Mouse (Mus musculus): ENCODE data around the gene Vmn1r218.
"Not testable (repeated sequence)": the region's sequence is repeated elsewhere in the genome, so short reads cannot be mapped to it uniquely, and the experiment has no call there.

Gene Vmn1r218

DNA sequence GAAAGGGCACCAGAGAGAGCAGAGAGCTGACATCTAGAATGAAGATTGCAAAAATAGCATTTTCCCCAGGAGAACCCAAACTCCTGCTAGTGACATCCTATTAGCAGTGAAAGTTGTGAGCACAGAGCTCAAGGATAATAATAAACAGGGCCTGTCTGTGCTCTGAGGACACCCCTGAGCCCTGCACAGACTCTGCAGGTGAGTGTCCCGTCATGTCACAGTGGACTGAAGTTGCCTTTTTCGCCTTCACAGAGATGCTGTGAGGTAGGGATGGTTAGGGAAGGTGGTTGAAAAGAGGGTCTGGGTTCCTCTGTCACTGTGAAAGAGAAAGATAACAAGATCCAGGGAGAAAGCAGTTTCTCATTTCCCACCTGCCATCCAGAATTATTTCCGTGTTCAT, at the start of gene Vmn1r218:
Vmn1r218 (plus strand) TSS at position 57 of the 400 bp plus-strand sequence.
- no peak for DNase-seq

- no peak for DNase-seq
Observed at GRCm38 (mm10) chr13:23094386-23094785, 38.6 kb upstream of the Vmn1r218 start.

GRCm38 (mm10) chr13:23118126-23118525, 14.8 kb upstream of the Vmn1r218 start, which contains the start of gene Vmn1r217:
Gene Vmn1r217 (minus strand): TSS chr13:23118226.
- not testable (repeated sequence) for DNase-seq

GRCm38 (mm10) chr13:23120611-23121010, 12.3 kb upstream of the Vmn1r218 start:
- no peak for DNase-seq

GRCm38 (mm10) chr13:23133501-23133900, 546 bp downstream of the Vmn1r218 start:
- DNase-seq: no peak

DNA sequence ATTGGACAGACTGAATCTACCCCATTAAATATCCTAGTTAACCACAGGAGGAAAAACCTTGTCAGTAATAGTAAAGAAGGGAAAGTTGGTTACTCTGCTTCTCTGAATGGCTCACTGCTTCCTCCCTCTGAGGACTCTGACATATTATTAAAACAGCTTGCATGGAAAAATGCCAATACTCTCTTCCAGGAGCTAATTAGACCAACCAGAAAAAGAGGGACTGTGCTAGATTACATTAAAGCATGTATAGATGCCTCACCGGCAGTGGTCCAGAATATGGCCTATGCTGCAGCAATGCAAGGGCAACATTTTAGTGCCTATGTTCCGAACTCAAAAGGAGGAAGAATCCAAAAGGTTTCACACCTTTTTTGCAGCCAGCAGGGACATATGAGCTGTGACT, 5.9 kb downstream of the Vmn1r218 start:
- no peak for DNase-seq

GRCm38 (mm10) chr13:23157848-23158247, 24.9 kb downstream of the Vmn1r218 start:
- no peak for DNase-seq

DNA sequence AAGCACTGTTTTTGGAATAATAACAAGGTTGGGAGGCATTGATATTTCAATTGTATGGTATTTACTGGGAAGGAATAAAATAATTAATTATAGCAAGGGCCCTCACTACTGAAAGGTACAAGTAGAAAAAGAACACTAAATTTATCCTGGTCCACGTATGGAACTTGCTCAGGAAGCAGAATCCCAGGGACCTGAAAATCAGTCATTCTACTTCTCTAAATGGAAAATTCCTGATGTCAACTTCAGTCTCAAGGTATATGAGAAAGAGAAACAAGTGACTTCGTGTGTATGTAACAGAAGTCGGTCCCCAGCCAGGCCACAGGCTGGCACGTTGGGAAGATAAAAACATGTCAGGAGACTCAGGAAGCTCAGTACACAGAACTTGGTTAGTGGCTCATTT, 26.1 kb downstream of the Vmn1r218 start, which contains the start of gene Vmn1r219:
Vmn1r219 (plus strand) TSS at position 301 of the 400 bp plus-strand sequence.
- DNase-seq: no peak

- not testable (repeated sequence) for DNase-seq
Observed at GRCm38 (mm10) chr13:23166471-23166870, 33.5 kb downstream of the Vmn1r218 start.

- DNase-seq: no peak
Observed at GRCm38 (mm10) chr13:23187875-23188274, 54.9 kb downstream of the Vmn1r218 start, which contains the start of gene Vmn1r220. Gene Vmn1r220 (minus strand): TSS chr13:23187975.
